Mouse (Mus musculus) megakaryocyte, embryonic 14.5 days (primary cell): Measurements from ENCODE around the gene Polg.

Source experiments
- FLI1 ChIP-seq: IDR thresholded peaks from 2 replicates; pipeline ENCODE4 v1.6.1; 2012; ENCODE audit warnings: low read length, inconsistent platforms, mixed read lengths
- GATA1 ChIP-seq: IDR thresholded peaks from 3 replicates; pipeline ENCODE4 v1.6.1; 2012; ENCODE audit warnings: mixed read lengths, low read length, inconsistent platforms, borderline replicate concordance

- TF ChIP-seq GATA1: no peak
- no peak for TF ChIP-seq FLI1
These were observed 46.2 kb downstream of the Polg start for GRCm38 (mm10) chr7:79419950-79420349.
